Mouse (Mus musculus): ENCODE data around the gene Gm16440. TPM values are rescaled to one million over a fixed set of nuclear protein-coding genes. Genes with fewer than 3 reads are reported as not detected.
A peak's percentile ranks its signal among the peaks of the same experiment; 100 is the strongest.
"Not testable (repeated sequence)": the region's sequence is repeated elsewhere in the genome, so short reads cannot be mapped to it uniquely, and the experiment has no call there.

Gm16440 gene
- not detected in 2 replicates for polyA plus RNA-seq (2015; fragmentation: Nextera tagmentation; extraction: Ambion mirVana)

DNA sequence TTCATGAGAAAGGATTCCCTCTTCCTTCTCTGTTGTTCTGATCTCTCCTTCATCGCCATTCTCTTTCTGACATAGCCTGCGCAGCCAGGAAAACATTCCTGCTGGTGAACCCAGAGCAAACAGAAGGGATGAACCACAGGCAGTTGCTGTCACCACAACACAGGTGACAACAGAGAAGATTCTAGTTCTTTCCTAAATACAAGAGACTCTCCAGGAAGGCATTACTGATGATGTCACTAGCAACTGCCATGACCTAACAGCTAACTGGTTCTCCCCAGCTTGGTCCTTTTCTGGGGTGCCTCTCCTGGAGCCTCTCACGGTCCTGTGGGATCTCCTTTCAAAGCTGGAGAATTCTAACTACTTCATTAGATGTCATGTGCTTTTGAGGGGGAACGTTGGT lies at the start of gene Gm16440:
Gm16440 (minus strand) TSS at position 101 of the 400 bp plus-strand sequence.
- not testable (repeated sequence) for ATAC-seq; H3K27me3 ChIP-seq; H3K4me3 ChIP-seq (replicated peaks); H3K27ac ChIP-seq; H3K4me1 ChIP-seq (replicated peaks); H3K4me2 ChIP-seq (replicated peaks); H3K36me3 ChIP-seq; H3K9ac ChIP-seq (replicated peaks); H3K9me3 ChIP-seq
- WGBS = 93% methylated on average over 2 of the region's 4 CpGs

GRCm38 (mm10) chr14:6426766-6427165 lies 36.6 kb upstream of the Gm16440 start:
- 6% methylated on average over 27 of the region's 42 CpGs for WGBS
- H3K4me2 ChIP-seq (replicated peaks) = peak overlapping the region; percentile 52
- H3K9ac ChIP-seq (replicated peaks); H3K27me3 ChIP-seq; H3K27ac ChIP-seq; H3K4me1 ChIP-seq (replicated peaks); ATAC-seq; H3K36me3 ChIP-seq; H3K9me3 ChIP-seq: not testable (repeated sequence)
- peak overlapping the region; percentile 37 for H3K4me3 ChIP-seq (replicated peaks)

DNA sequence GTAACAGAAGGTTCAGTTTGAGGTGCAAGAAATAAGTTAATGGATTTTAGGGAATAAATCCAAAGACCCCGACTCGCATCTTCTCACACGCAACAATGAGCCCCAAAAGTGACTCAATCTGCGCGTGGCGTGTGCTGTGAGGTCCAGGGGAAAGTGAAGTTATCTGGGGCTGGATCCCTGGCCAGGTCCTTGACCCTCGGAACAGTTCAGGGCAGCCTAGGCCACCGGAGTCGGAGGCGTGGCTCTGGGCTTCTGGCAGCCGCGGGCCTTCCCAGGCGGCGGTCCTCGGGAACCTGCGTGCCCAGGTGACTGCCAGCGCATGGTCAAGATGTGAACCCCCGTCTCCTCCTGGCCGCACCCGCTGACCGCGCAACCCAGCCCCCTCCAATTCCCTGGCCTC lies 36.2 kb upstream of the Gm16440 start:
- ATAC-seq; H3K9me3 ChIP-seq; H3K9ac ChIP-seq (replicated peaks); H3K36me3 ChIP-seq; H3K4me1 ChIP-seq (replicated peaks); H3K27ac ChIP-seq; H3K27me3 ChIP-seq: not testable (repeated sequence)
- H3K4me3 ChIP-seq (replicated peaks) = peak overlapping the region; percentile 37
- peak overlapping the region; percentile 52 for H3K4me2 ChIP-seq (replicated peaks)
- WGBS = 20% methylated on average over 22 of the region's 22 CpGs

GRCm38 (mm10) chr14:6412382-6412781 lies 22.3 kb upstream of the Gm16440 start, which contains the start of gene Gm3591:
Gene Gm3591 (minus strand): TSS chr14:6412482.
- H3K4me2 ChIP-seq (replicated peaks); H3K9ac ChIP-seq (replicated peaks); H3K27ac ChIP-seq; H3K9me3 ChIP-seq; H3K36me3 ChIP-seq; H3K4me1 ChIP-seq (replicated peaks); ATAC-seq; H3K4me3 ChIP-seq (replicated peaks); H3K27me3 ChIP-seq: not testable (repeated sequence)
- WGBS = no CpG with 5 or more reads among the region's 2 CpGs

GRCm38 (mm10) chr14:6343578-6343977 lies 46.5 kb downstream of the Gm16440 start, which contains the start of gene Gm3618:
Gene Gm3618 (minus strand): TSS chr14:6343678.
- H3K27me3 ChIP-seq; H3K27ac ChIP-seq; H3K4me1 ChIP-seq (replicated peaks); H3K9ac ChIP-seq (replicated peaks); ATAC-seq; H3K36me3 ChIP-seq; H3K9me3 ChIP-seq; H3K4me3 ChIP-seq (replicated peaks); H3K4me2 ChIP-seq (replicated peaks): not testable (repeated sequence)
- WGBS = no CpG with 5 or more reads among the region's 10 CpGs

Other genes starting within 250 kb of the Gm16440 start
- gene Gm21560, start 171.0 kb downstream of the Gm16440 start, polyA plus RNA-seq (2015; fragmentation: Nextera tagmentation; extraction: Ambion mirVana) = not detected in 2 replicates
- gene Gm3411, start 103.1 kb downstream of the Gm16440 start, polyA plus RNA-seq (2015; fragmentation: Nextera tagmentation; extraction: Ambion mirVana) = 4.9 and 5.0 TPM in 2 replicates
- gene Gm21103, start 85.5 kb downstream of the Gm16440 start, polyA plus RNA-seq (2015; fragmentation: Nextera tagmentation; extraction: Ambion mirVana) = not detected in 2 replicates
- not detected in 2 replicates for gene Gm3618, start 46.6 kb downstream of the Gm16440 start, polyA plus RNA-seq (2015; fragmentation: Nextera tagmentation; extraction: Ambion mirVana)
- gene Gm3591, start 22.2 kb upstream of the Gm16440 start, polyA plus RNA-seq (2015; fragmentation: Nextera tagmentation; extraction: Ambion mirVana) = 2.7 and 3.8 TPM in 2 replicates
- not detected in 2 replicates for gene Gm3594, start 54.3 kb upstream of the Gm16440 start, polyA plus RNA-seq (2015; fragmentation: Nextera tagmentation; extraction: Ambion mirVana)
- gene Gm8356, start 147.0 kb upstream of the Gm16440 start, polyA plus RNA-seq (2015; fragmentation: Nextera tagmentation; extraction: Ambion mirVana) = not detected in 2 replicates
- 0.48 and 0.73 TPM in 2 replicates for gene Gm3629, start 200.3 kb upstream of the Gm16440 start, polyA plus RNA-seq (2015; fragmentation: Nextera tagmentation; extraction: Ambion mirVana)
- not detected in 2 replicates for gene Gm3460, start 232.1 kb upstream of the Gm16440 start, polyA plus RNA-seq (2015; fragmentation: Nextera tagmentation; extraction: Ambion mirVana)

All from midbrain, embryonic 13.5 days (tissue).